Mouse (Mus musculus) forebrain, embryonic 12.5 days (tissue): ENCODE data around the gene Ccr10. TPM values are rescaled to one million over a fixed set of nuclear protein-coding genes. Genes with fewer than 3 reads are reported as not detected.

Experiments used
- ATAC-seq: fragments of 200-750 bp; cut with Nextera tagmentation; 2 replicates; pipeline ENCODE4 v1.8.0; 2017; ENCODE audit warnings: moderate TSS enrichment; ENCODE audit not compliant: low FRiP score
- H3K27ac ChIP-seq: fragments of 300-500 bp; sonication (generic); 2 replicates; pipeline ENCODE4 v1.5.1; 2016; ENCODE audit warnings: mild to moderate bottlenecking
- H3K27me3 ChIP-seq: fragments of 300-500 bp; sonication (generic); 2 replicates; pipeline ENCODE4 v1.6.1; 2016; ENCODE audit warnings: mild to moderate bottlenecking
- H3K36me3 ChIP-seq: fragments of 300-500 bp; sonication (generic); replicated peaks from 2 replicates; pipeline ENCODE4 v1.6.1; 2016; ENCODE audit warnings: mild to moderate bottlenecking
- H3K4me1 ChIP-seq: fragments of 300-500 bp; sonication (generic); 2 replicates; pipeline ENCODE4 v1.6.1; 2016
- H3K4me2 ChIP-seq: fragments of 300-500 bp; sonication (generic); 2 replicates; pipeline ENCODE4 v1.6.1; 2016; ENCODE audit warnings: mild to moderate bottlenecking, moderate library complexity
- H3K4me3 ChIP-seq: fragments of 300-500 bp; sonication (generic); replicated peaks from 2 replicates; pipeline ENCODE4 v1.5.1; 2016; ENCODE audit warnings: mild to moderate bottlenecking
- H3K9ac ChIP-seq: fragments of 300-500 bp; sonication (generic); 2 replicates; pipeline ENCODE4 v1.6.1; 2016; ENCODE audit warnings: mild to moderate bottlenecking
- H3K9me3 ChIP-seq: fragments of 300-500 bp; sonication (generic); 2 replicates; pipeline ENCODE4 v1.6.1; 2016
- WGBS: fragments of 180-500 bp; shearing (Covaris S2); methylation state at CpG from one replicate; pipeline ENCODE4 v1.1.7; 2016; 5-methylcytosine and 5-hydroxymethylcytosine counted together
- polyA plus RNA-seq: library from polyadenylated mRNA; unstranded; fragments of >200 nt; fragmentation: Nextera tagmentation; extraction: Ambion mirVana; gene quantifications from 2 replicates; pipeline ENCODE4 v1.2.1, GENCODE M21; 2016

Gene Ccr10
- polyA plus RNA-seq, 1 experiment from 2014 or later: 0.10 TPM

GRCm38 (mm10) chr11:101194643-101195042 lies 19.4 kb upstream of the Ccr10 start:
- no peak for ATAC-seq

GRCm38 (mm10) chr11:101194137-101194536 lies 18.9 kb upstream of the Ccr10 start:
- Histone ChIP-seq H3K27me3 (no peaks in the 10 kb centered on the region), H3K4me1 (peaks cover 20% of the 10 kb centered on the region), H3K36me3 (no peaks in the 10 kb centered on the region; the same call in 1 of the 2 replicates), H3K4me2 (no peak overlapping the region), H3K4me3 (no peak overlapping the region), H3K27ac (no peak overlapping the region), H3K9me3 (no peaks in the 10 kb centered on the region), H3K9ac (no peak overlapping the region)
- WGBS: 83% methylated on average over 5 of the region's 5 CpGs
- ATAC-seq: no peak

More at GRCm38 (mm10) chr11:101194643-101195042, 19.4 kb upstream of the Ccr10 start:
- H3K27me3 ChIP-seq: no peaks in the 10 kb centered on the region
- no peak overlapping the region for H3K9ac ChIP-seq
- peaks cover 16% of the 10 kb centered on the region for H3K4me1 ChIP-seq
- H3K4me3 ChIP-seq: no peak overlapping the region
- 90% methylated on average over 6 of the region's 6 CpGs for WGBS
- H3K9me3 ChIP-seq: no peaks in the 10 kb centered on the region
- no peak overlapping the region for H3K4me2 ChIP-seq
- H3K36me3 ChIP-seq: no peaks in the 10 kb centered on the region; the same call in 1 of the 2 replicates
- no peak overlapping the region for H3K27ac ChIP-seq

GRCm38 (mm10) chr11:101193076-101193475 lies 17.8 kb upstream of the Ccr10 start:
- H3K4me3 ChIP-seq: no peak overlapping the region
- H3K4me1 ChIP-seq: peaks cover 23% of the 10 kb centered on the region
- no peaks in the 10 kb centered on the region for H3K27me3 ChIP-seq
- H3K4me2 ChIP-seq: no peak overlapping the region
- H3K9me3 ChIP-seq: no peaks in the 10 kb centered on the region
- WGBS: 91% methylated on average over 7 of the region's 7 CpGs
- no peaks in the 10 kb centered on the region for H3K36me3 ChIP-seq
- H3K9ac ChIP-seq: no peak overlapping the region
- no peak for ATAC-seq
- H3K27ac ChIP-seq: no peak overlapping the region

- Histone ChIP-seq H3K4me3 (no peak overlapping the region), H3K27me3 (no peaks in the 10 kb centered on the region), H3K9me3 (no peaks in the 10 kb centered on the region), H3K4me2 (no peak overlapping the region), H3K9ac (no peak overlapping the region), H3K36me3 (no peaks in the 10 kb centered on the region), H3K4me1 (peaks cover 23% of the 10 kb centered on the region), H3K27ac (no peak overlapping the region)
- 90% methylated on average over 6 of the region's 6 CpGs for WGBS
- no peak for ATAC-seq
Observed at GRCm38 (mm10) chr11:101192646-101193045, 17.4 kb upstream of the Ccr10 start.

- no peaks in the 10 kb centered on the region for H3K9me3 ChIP-seq
- H3K36me3 ChIP-seq: no peaks in the 10 kb centered on the region
- ATAC-seq: no peak
- H3K4me3 ChIP-seq: no peak overlapping the region
- H3K27ac ChIP-seq: no peak overlapping the region
- WGBS: 80% methylated on average over 4 of the region's 4 CpGs
- H3K27me3 ChIP-seq: no peaks in the 10 kb centered on the region
- H3K4me2 ChIP-seq: no peak overlapping the region
- H3K9ac ChIP-seq: no peak overlapping the region
- peaks cover 23% of the 10 kb centered on the region for H3K4me1 ChIP-seq
Observed at GRCm38 (mm10) chr11:101191919-101192470, 16.8 kb upstream of the Ccr10 start.

- Histone ChIP-seq H3K27ac (no peak overlapping the region), H3K9me3 (no peaks in the 10 kb centered on the region), H3K27me3 (no peaks in the 10 kb centered on the region), H3K9ac (no peak overlapping the region), H3K36me3 (no peaks in the 10 kb centered on the region), H3K4me2 (no peak overlapping the region), H3K4me3 (no peak overlapping the region), H3K4me1 (peaks cover 23% of the 10 kb centered on the region)
- 57% methylated on average over 17 of the region's 17 CpGs for WGBS
- no peak for ATAC-seq
Observed at GRCm38 (mm10) chr11:101190913-101191907, 16.0 kb upstream of the Ccr10 start.

- H3K36me3 ChIP-seq: no peaks in the 10 kb centered on the region
- H3K4me1 ChIP-seq: peaks cover 23% of the 10 kb centered on the region
- ATAC-seq: peak; percentile 53
- peak overlapping the region; percentile 25; the same call in 1 of the 2 replicates for H3K9ac ChIP-seq
- H3K4me3 ChIP-seq: no peak overlapping the region
- peak overlapping the region; percentile 84 for H3K27ac ChIP-seq
- H3K9me3 ChIP-seq: no peaks in the 10 kb centered on the region
- H3K27me3 ChIP-seq: no peaks in the 10 kb centered on the region
- no peak overlapping the region for H3K4me2 ChIP-seq
- 54% methylated on average over 8 of the region's 8 CpGs for WGBS
Observed at GRCm38 (mm10) chr11:101190181-101190912, 15.1 kb upstream of the Ccr10 start.

- Histone ChIP-seq H3K4me3 (no peak overlapping the region), H3K4me2 (no peak overlapping the region), H3K9ac (peak overlapping the region; percentile 25; the same call in 1 of the 2 replicates), H3K4me1 (peaks cover 23% of the 10 kb centered on the region), H3K9me3 (no peaks in the 10 kb centered on the region), H3K27ac (peak overlapping the region; percentile 84), H3K36me3 (no peaks in the 10 kb centered on the region), H3K27me3 (no peaks in the 10 kb centered on the region)
- 20% methylated on average over 6 of the region's 6 CpGs for WGBS
- ATAC-seq: peak; percentile 71
Observed at GRCm38 (mm10) chr11:101189495-101190180, 14.4 kb upstream of the Ccr10 start.

- H3K4me3 ChIP-seq: no peak overlapping the region
- no peak overlapping the region for H3K4me2 ChIP-seq
- H3K27me3 ChIP-seq: no peaks in the 10 kb centered on the region
- no peaks in the 10 kb centered on the region for H3K36me3 ChIP-seq
- peaks cover 23% of the 10 kb centered on the region for H3K4me1 ChIP-seq
- WGBS: 83% methylated on average over 11 of the region's 11 CpGs
- no peaks in the 10 kb centered on the region for H3K9me3 ChIP-seq
- ATAC-seq: no peak
- no peak overlapping the region for H3K9ac ChIP-seq
- no peak overlapping the region for H3K27ac ChIP-seq
Observed at GRCm38 (mm10) chr11:101188166-101188805, 13.0 kb upstream of the Ccr10 start.

GRCm38 (mm10) chr11:101187541-101187940 lies 12.3 kb upstream of the Ccr10 start:
- H3K9me3 ChIP-seq: no peaks in the 10 kb centered on the region
- H3K36me3 ChIP-seq: no peaks in the 10 kb centered on the region
- H3K27me3 ChIP-seq: 0 out of 2 replicates have a peak, but pooled peaks cover 3% of the 10 kb centered on the region
- 92% methylated on average over 5 of the region's 5 CpGs for WGBS
- H3K27ac ChIP-seq: no peak overlapping the region
- no peak overlapping the region for H3K4me3 ChIP-seq
- peaks cover 23% of the 10 kb centered on the region for H3K4me1 ChIP-seq
- no peak overlapping the region for H3K4me2 ChIP-seq
- ATAC-seq: no peak
- no peak overlapping the region for H3K9ac ChIP-seq

- Histone ChIP-seq H3K4me1 (peaks cover 23% of the 10 kb centered on the region), H3K9ac (no peak overlapping the region), H3K36me3 (no peaks in the 10 kb centered on the region), H3K27ac (no peak overlapping the region), H3K4me3 (no peak overlapping the region), H3K27me3 (peaks cover 10% of the 10 kb centered on the region; the same call in 1 of the 2 replicates), H3K9me3 (no peaks in the 10 kb centered on the region), H3K4me2 (no peak overlapping the region)
- ATAC-seq: no peak
- WGBS: 85% methylated on average over 27 of the region's 27 CpGs
Observed at GRCm38 (mm10) chr11:101186526-101187247, 11.4 kb upstream of the Ccr10 start.
